ENCODE assay signal across 24 mouse cellular contexts in genomic region chr5:28418734-28419133, GRCm38 (mm10). TPM values are rescaled to one million over a fixed set of nuclear protein-coding genes. Genes with fewer than 3 reads are reported as not detected.
"Had no signal": no experiment of that assay in that cellular context is flagged by ENCODE, and none has a peak within 500 bp of the region (broad histone marks: within the 10 kb centered on the region; RNA-seq: fewer than 3 reads in every experiment).

No protein-coding gene starts in this region.

- H3K4me1 ChIP-seq: heart, embryonic 10.5 days; hindbrain, embryonic 13.5 days; hindbrain, embryonic 15.5 days; limb, embryonic 13.5 days; limb, embryonic 15.5 days; liver, embryonic 13.5 days had no signal

- ATAC-seq: hindbrain, postnatal 0 days had no signal

- H3K27me3 ChIP-seq: heart, embryonic 13.5 days; heart, embryonic 15.5 days; hindbrain, embryonic 13.5 days; hindbrain, embryonic 15.5 days; kidney, embryonic 15.5 days; limb, embryonic 13.5 days; limb, embryonic 15.5 days; liver, embryonic 13.5 days had no signal

- DNase-seq: gastrocnemius, postnatal 14 days; gastrocnemius, postnatal 36 days; heart, postnatal 14 days; heart, postnatal 36 days; kidney, adult 11 months; kidney, adult 2 months; kidney, adult 9 months; kidney, postnatal 14 days; kidney, postnatal 36 days; left cerebral cortex, postnatal 4 days; liver, embryonic 13.5 days had no signal

- H3K9ac ChIP-seq: heart, embryonic 13.5 days; heart, embryonic 15.5 days; hindbrain, embryonic 13.5 days; hindbrain, embryonic 15.5 days; kidney, embryonic 15.5 days; limb, embryonic 13.5 days; limb, embryonic 15.5 days; liver, embryonic 13.5 days had no signal

- H3K4me2 ChIP-seq: heart, embryonic 13.5 days; heart, embryonic 15.5 days; hindbrain, embryonic 13.5 days; hindbrain, embryonic 15.5 days; kidney, embryonic 15.5 days; limb, embryonic 13.5 days; limb, embryonic 15.5 days; liver, embryonic 13.5 days had no signal

- H3K27ac ChIP-seq: heart, embryonic 10.5 days; heart, embryonic 13.5 days; heart, embryonic 15.5 days; hindbrain, embryonic 13.5 days; hindbrain, embryonic 15.5 days; hindbrain, postnatal 0 days; kidney, embryonic 15.5 days; kidney, postnatal 0 days; layer of hippocampus, adult 2 months; left cerebral cortex, adult 2 months; limb, embryonic 13.5 days; limb, embryonic 15.5 days; liver, embryonic 13.5 days had no signal

- H3K9me3 ChIP-seq: heart, embryonic 10.5 days; heart, embryonic 13.5 days; heart, embryonic 15.5 days; hindbrain, embryonic 13.5 days; hindbrain, embryonic 15.5 days; kidney, embryonic 15.5 days; limb, embryonic 13.5 days; limb, embryonic 15.5 days; liver, embryonic 13.5 days had no signal

- H3K4me3 ChIP-seq: heart, embryonic 10.5 days; heart, embryonic 13.5 days; heart, embryonic 15.5 days; hindbrain, embryonic 13.5 days; hindbrain, embryonic 15.5 days; kidney, embryonic 15.5 days; layer of hippocampus, adult 2 months; left cerebral cortex, adult 2 months; limb, embryonic 13.5 days; limb, embryonic 15.5 days; liver, embryonic 13.5 days had no signal

RNA-seq across cellular contexts. Expression of gene Shh, which starts 48.3 kb away (rescaled TPM):
- polyA plus RNA-seq: heart, postnatal 0 days; limb, embryonic 13.5 days; liver, embryonic 13.5 days had no signal
